Mouse (Mus musculus) lung, embryonic 15.5 days (tissue): Measurements from ENCODE around the gene Aars. TPM values are rescaled to one million over a fixed set of nuclear protein-coding genes. Genes with fewer than 3 reads are reported as not detected.
"Not testable (repeated sequence)": the region's sequence is repeated elsewhere in the genome, so short reads cannot be mapped to it uniquely, and the experiment has no call there.

Experiments used
- ATAC-seq: fragments of 200-750 bp; cut with Nextera tagmentation; 2 replicates; pipeline ENCODE4 v1.8.0; 2017; ENCODE audit warnings: moderate number of reproducible peaks, borderline replicate concordance; ENCODE audit not compliant: low FRiP score, low TSS enrichment; ENCODE audit errors: extremely low read depth
- H3K27ac ChIP-seq: fragments of 300-500 bp; sonication (generic); 2 replicates; pipeline ENCODE4 v1.5.1; 2015; ENCODE audit warnings: moderate library complexity, mild to moderate bottlenecking, inconsistent platforms
- H3K27me3 ChIP-seq: fragments of 300-500 bp; sonication (generic); 2 replicates; pipeline ENCODE4 v1.6.1; 2015; ENCODE audit warnings: inconsistent platforms
- H3K36me3 ChIP-seq: fragments of 300-500 bp; sonication (generic); 2 replicates; pipeline ENCODE4 v1.6.1; 2015; ENCODE audit warnings: inconsistent platforms
- H3K4me1 ChIP-seq: fragments of 300-500 bp; sonication (generic); 2 replicates; pipeline ENCODE4 v1.6.1; 2015; ENCODE audit warnings: inconsistent platforms
- H3K4me2 ChIP-seq: fragments of 300-500 bp; sonication (generic); 2 replicates; pipeline ENCODE4 v1.6.1; 2015; ENCODE audit warnings: inconsistent platforms, mild to moderate bottlenecking, moderate library complexity
- H3K4me3 ChIP-seq: fragments of 300-500 bp; sonication (generic); 2 replicates; pipeline ENCODE4 v1.5.1; 2015; ENCODE audit warnings: mild to moderate bottlenecking, inconsistent platforms
- H3K9ac ChIP-seq: fragments of 300-500 bp; sonication (generic); 2 replicates; pipeline ENCODE4 v1.6.1; 2015; ENCODE audit warnings: inconsistent platforms
- H3K9me3 ChIP-seq: fragments of 300-500 bp; sonication (generic); 2 replicates; pipeline ENCODE4 v1.6.1; 2016; ENCODE audit warnings: inconsistent platforms
- WGBS: fragments of 180-500 bp; shearing (Covaris S2); methylation state at CpG from one replicate; pipeline ENCODE4 v1.1.7; 2015; 5-methylcytosine and 5-hydroxymethylcytosine counted together
- microRNA-seq: library from miRNA; unstranded; fragments of <30 nt; microRNA quantifications from one replicate; pipeline ENCODE4, GENCODE M21; 2016
- polyA plus RNA-seq: library from polyadenylated mRNA; unstranded; fragments of >200 nt; fragmentation: Nextera tagmentation; extraction: Ambion mirVana; gene quantifications from 2 replicates; pipeline ENCODE4 v1.2.1, GENCODE M21; 2015

The Aars gene
- polyA plus RNA-seq, 1 experiment from 2014 or later = 60.5 TPM

GRCm38 (mm10) chr8:111081580-111082258, 48.8 kb downstream of the Aars start:
- Histone ChIP-seq H3K27me3 (no peaks in the 10 kb centered on the region), H3K36me3 (no peaks in the 10 kb centered on the region), H3K4me2 (no peak overlapping the region), H3K4me3 (no peak overlapping the region), H3K4me1 (no peaks in the 10 kb centered on the region), H3K9ac (no peak overlapping the region), H3K27ac (no peak overlapping the region), H3K9me3 (no peaks in the 10 kb centered on the region)
- 57% methylated on average over 12 of the region's 12 CpGs for WGBS
- ATAC-seq = no peak

GRCm38 (mm10) chr8:111083936-111084335, 51.0 kb downstream of the Aars start:
- not testable (repeated sequence) for H3K4me2 ChIP-seq, H3K9ac ChIP-seq, H3K27me3 ChIP-seq, H3K27ac ChIP-seq, ATAC-seq, H3K9me3 ChIP-seq, H3K4me3 ChIP-seq, H3K4me1 ChIP-seq, H3K36me3 ChIP-seq
- WGBS = 84% methylated on average over 5 of the region's 5 CpGs

GRCm38 (mm10) chr8:111090126-111090525, 57.2 kb downstream of the Aars start:
- no peak overlapping the region for H3K4me2 ChIP-seq
- 0% methylated on average over 2 of the region's 2 CpGs for WGBS
- no peak for ATAC-seq

GRCm38 (mm10) chr8:111091706-111092105, 58.8 kb downstream of the Aars start:
- H3K27me3 ChIP-seq = no peaks in the 10 kb centered on the region
- no peak for ATAC-seq
- no peaks in the 10 kb centered on the region for H3K9me3 ChIP-seq
- no peak overlapping the region for H3K4me2 ChIP-seq
- H3K36me3 ChIP-seq = no peaks in the 10 kb centered on the region
- no peak overlapping the region for H3K4me3 ChIP-seq
- 72% methylated on average over 7 of the region's 7 CpGs for WGBS
- peaks cover 19% of the 10 kb centered on the region for H3K4me1 ChIP-seq
- no peak overlapping the region for H3K27ac ChIP-seq
- no peak overlapping the region for H3K9ac ChIP-seq

More at GRCm38 (mm10) chr8:111090126-111090525, 57.2 kb downstream of the Aars start:
- H3K4me1 ChIP-seq = peaks cover 5% of the 10 kb centered on the region; the same call in 1 of the 2 replicates
- no peaks in the 10 kb centered on the region for H3K27me3 ChIP-seq
- no peak overlapping the region for H3K9ac ChIP-seq
- H3K4me3 ChIP-seq = no peak overlapping the region
- H3K27ac ChIP-seq = no peak overlapping the region
- no peaks in the 10 kb centered on the region for H3K9me3 ChIP-seq
- H3K36me3 ChIP-seq = no peaks in the 10 kb centered on the region

GRCm38 (mm10) chr8:111092326-111092725, 59.4 kb downstream of the Aars start, which contains the start of gene Clec18a:
Clec18a (minus strand) TSS chr8:111092426.
- WGBS = 90% methylated on average over 6 of the region's 6 CpGs
- H3K4me2 ChIP-seq, H3K36me3 ChIP-seq, ATAC-seq, H3K9me3 ChIP-seq, H3K9ac ChIP-seq, H3K27me3 ChIP-seq, H3K4me3 ChIP-seq, H3K27ac ChIP-seq: not testable (repeated sequence)
- H3K4me1 ChIP-seq = peaks cover 19% of the 10 kb centered on the region

GRCm38 (mm10) chr8:111093865-111094718, 61.1 kb downstream of the Aars start, which contains the start of gene Pdpr:
Pdpr (plus strand) TSS chr8:111094630.
- H3K4me1 ChIP-seq = peaks cover 19% of the 10 kb centered on the region
- peak within 1 kb of the TSS; percentile 59 for H3K9ac ChIP-seq
- ATAC-seq = peak; percentile 95
- 4% methylated on average over 58 of the region's 72 CpGs for WGBS
- no peaks in the 10 kb centered on the region for H3K9me3 ChIP-seq
- no peaks in the 10 kb centered on the region for H3K36me3 ChIP-seq
- H3K27me3 ChIP-seq = no peaks in the 10 kb centered on the region
- H3K27ac ChIP-seq = peak within 1 kb of the TSS; percentile 15; the same call in 1 of the 2 replicates
- peak within 1 kb of the TSS; percentile 92 for H3K4me2 ChIP-seq
- H3K4me3 ChIP-seq = peak within 1 kb of the TSS; percentile 65

GRCm38 (mm10) chr8:111094719-111095302, 61.9 kb downstream of the Aars start:
- Histone ChIP-seq H3K4me3 (peak overlapping the region; percentile 65), H3K27ac (peak overlapping the region; percentile 15; the same call in 1 of the 2 replicates), H3K4me2 (peak overlapping the region; percentile 92), H3K9ac (peak overlapping the region; percentile 58), H3K4me1 (peaks cover 19% of the 10 kb centered on the region)
- ATAC-seq, H3K36me3 ChIP-seq, H3K9me3 ChIP-seq, H3K27me3 ChIP-seq: not testable (repeated sequence)
- under 1% methylated on average over 64 of the region's 69 CpGs for WGBS

Small RNAs within 50 kb of the gene (microRNA-seq; reads per million reads assigned to microRNA genes)
- gene Gm24103 (not detected), gene Mir3473d (0.74 reads per million)

Other genes starting within 250 kb of the Aars start
- 4.1 and 4.5 TPM in 2 replicates for gene Il34, start 227.2 kb upstream of the Aars start, polyA plus RNA-seq
- 68.4 and 74.3 TPM in 2 replicates for gene Cog4, start 186.5 kb upstream of the Aars start, polyA plus RNA-seq
- gene Sf3b3, start 186.4 kb upstream of the Aars start, polyA plus RNA-seq = 141 and 146 TPM in 2 replicates
- 10.8 and 11.4 TPM in 2 replicates for gene Fuk, start 130.7 kb upstream of the Aars start, polyA plus RNA-seq
- gene St3gal2, start 113.2 kb upstream of the Aars start, polyA plus RNA-seq = 18.3 and 20.5 TPM in 2 replicates
- gene Ddx19a, start 35.3 kb upstream of the Aars start, polyA plus RNA-seq = 13.0 and 14.0 TPM in 2 replicates
- 7.0 and 7.3 TPM in 2 replicates for gene Ddx19b, start 1.4 kb upstream of the Aars start, polyA plus RNA-seq
- gene Exosc6, start 23.2 kb downstream of the Aars start, polyA plus RNA-seq = 14.4 and 14.5 TPM in 2 replicates
- gene Clec18a, start 59.3 kb downstream of the Aars start, polyA plus RNA-seq = 0.17 TPM in 1 of 2 replicates, not detected in the other
- gene Pdpr, start 61.5 kb downstream of the Aars start, polyA plus RNA-seq = 10.1 and 10.7 TPM in 2 replicates
- gene Glg1, start 226.1 kb downstream of the Aars start, polyA plus RNA-seq = 65.1 and 72.5 TPM in 2 replicates